Mouse (Mus musculus) hindbrain, embryonic 10.5 days (tissue): Measurements from ENCODE around the gene Acsf2. TPM values are rescaled to one million over a fixed set of nuclear protein-coding genes. Genes with fewer than 3 reads are reported as not detected.

Experiments
- DNase-seq: peaks from one replicate; pipeline ENCODE4 v3.0.0-alpha.2; 2017; ENCODE audit warnings: low spot score
- H3K27ac ChIP-seq: fragments of 300-500 bp; sonication (generic); 2 replicates; pipeline ENCODE4 v1.5.1; 2016; ENCODE audit warnings: mild to moderate bottlenecking, moderate library complexity
- H3K27me3 ChIP-seq: fragments of 300-500 bp; sonication (generic); 2 replicates; pipeline ENCODE4 v1.6.1; 2016; ENCODE audit warnings: mild to moderate bottlenecking; ENCODE audit not compliant: poor library complexity, insufficient read depth, severe bottlenecking
- H3K36me3 ChIP-seq: fragments of 300-500 bp; sonication (generic); 2 replicates; pipeline ENCODE4 v1.6.1; 2016; ENCODE audit warnings: mild to moderate bottlenecking, moderate library complexity
- H3K4me1 ChIP-seq: fragments of 300-500 bp; sonication (generic); replicated peaks from 2 replicates; pipeline ENCODE4 v1.6.1; 2016; ENCODE audit warnings: mild to moderate bottlenecking
- H3K4me3 ChIP-seq: fragments of 300-500 bp; sonication (generic); 2 replicates; pipeline ENCODE4 v1.5.1; 2016; ENCODE audit warnings: mild to moderate bottlenecking, moderate library complexity
- H3K9me3 ChIP-seq: fragments of 300-500 bp; sonication (generic); 2 replicates; pipeline ENCODE4 v1.6.1; 2016; ENCODE audit warnings: mild to moderate bottlenecking, moderate library complexity
- WGBS: fragments of 180-500 bp; shearing (Covaris S2); methylation state at CpG from one replicate; pipeline ENCODE4 v1.1.7; 2016; 5-methylcytosine and 5-hydroxymethylcytosine counted together
- polyA plus RNA-seq: library from polyadenylated mRNA; unstranded; fragments of >200 nt; fragmentation: Nextera tagmentation; extraction: Ambion mirVana; gene quantifications from 2 replicates; pipeline ENCODE4 v1.2.1, GENCODE M21; 2016

Gene Acsf2
- polyA plus RNA-seq, 1 experiment from 2014 or later, result 4.5 TPM

DNA sequence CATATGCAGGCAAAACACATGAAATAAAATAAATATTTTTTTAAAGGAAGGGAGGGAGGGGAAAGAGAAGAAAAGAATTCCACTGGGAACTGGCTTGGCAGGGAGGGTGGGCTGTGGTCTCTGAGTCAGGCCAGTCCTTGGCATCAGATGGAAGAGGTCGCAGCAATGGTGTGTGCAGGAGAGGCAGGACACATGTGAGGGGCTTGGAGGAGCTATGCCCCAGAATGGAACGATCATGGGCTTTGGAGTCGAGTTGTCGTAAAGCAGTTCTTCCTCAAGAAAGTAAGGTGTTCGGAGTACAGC is 51.3 kb downstream of the Acsf2 start:
- 90% methylated on average over 5 of the region's 5 CpGs for WGBS
- Histone ChIP-seq H3K4me1 (peaks cover 16% of the 10 kb centered on the region), H3K36me3 (no peaks in the 10 kb centered on the region), H3K27me3 (peaks cover 4% of the 10 kb centered on the region; the same call in 1 of the 2 replicates), H3K9me3 (0 out of 2 replicates have a peak, but pooled peaks cover 4% of the 10 kb centered on the region), H3K4me3 (no peak overlapping the region), H3K27ac (no peak overlapping the region)
- DNase-seq, result no peak

- DNase-seq, result no peak
- Histone ChIP-seq H3K27ac (peak overlapping the region; percentile 93; the same call in 1 of the 2 replicates), H3K9me3 (0 out of 2 replicates have a peak, but pooled peaks cover 4% of the 10 kb centered on the region), H3K27me3 (peaks cover 4% of the 10 kb centered on the region; the same call in 1 of the 2 replicates), H3K36me3 (no peaks in the 10 kb centered on the region), H3K4me1 (peaks cover 16% of the 10 kb centered on the region), H3K4me3 (no peak overlapping the region)
- 78% methylated on average over 10 of the region's 10 CpGs for WGBS
Observed at GRCm38 (mm10) chr11:94549691-94550441, 51.8 kb downstream of the Acsf2 start.

GRCm38 (mm10) chr11:94548888-94549690 is 52.6 kb downstream of the Acsf2 start, which contains the start of gene Rsad1:
TSS of gene Rsad1 (minus strand) at chr11:94549255.
- 4% methylated on average over 49 of the region's 49 CpGs for WGBS

DNA sequence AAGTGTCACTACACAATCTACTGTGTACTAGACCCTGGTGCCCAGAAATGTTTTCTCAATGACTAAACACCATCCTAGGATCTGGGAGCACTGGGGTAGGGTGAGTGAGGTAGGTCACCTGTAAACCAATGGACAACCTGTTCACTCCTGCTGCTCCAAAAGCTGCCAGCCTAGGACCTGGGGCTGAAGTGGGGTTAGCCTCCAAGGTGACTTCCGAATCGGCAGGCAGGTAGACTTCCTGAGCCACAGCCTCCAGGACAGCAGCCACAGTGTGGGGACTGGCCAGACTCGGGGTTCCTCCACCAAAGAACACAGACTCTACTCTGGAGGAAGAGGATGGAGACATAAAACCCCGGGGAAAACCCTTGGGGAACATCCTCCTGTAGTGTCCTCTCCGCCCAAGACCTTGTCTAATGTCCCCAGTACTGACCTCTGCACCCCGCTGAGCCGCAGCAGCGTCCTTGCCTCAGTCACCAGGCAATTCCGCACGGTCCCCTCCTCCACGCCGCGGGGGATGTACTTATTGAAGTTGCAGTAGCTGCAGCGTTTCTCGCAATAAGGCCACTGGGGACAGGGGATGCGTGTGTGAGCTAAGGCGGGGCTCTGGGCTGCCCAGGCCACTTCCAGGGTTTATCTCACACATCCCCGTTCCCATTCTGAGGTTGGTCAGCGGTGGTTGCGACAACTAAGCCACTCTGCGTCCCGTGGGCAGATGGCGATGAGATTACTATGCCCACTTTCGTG is 53.5 kb downstream of the Acsf2 start:
- Histone ChIP-seq H3K27me3 (peaks cover 4% of the 10 kb centered on the region; the same call in 1 of the 2 replicates), H3K4me3 (peak overlapping the region; percentile 65), H3K4me1 (peaks cover 25% of the 10 kb centered on the region), H3K9me3 (0 out of 2 replicates have a peak, but pooled peaks cover 4% of the 10 kb centered on the region), H3K36me3 (0 out of 2 replicates have a peak, but pooled peaks cover 4% of the 10 kb centered on the region), H3K27ac (peak overlapping the region; percentile 93)
- WGBS, result 14% methylated on average over 24 of the region's 24 CpGs
- DNase-seq, result peak; percentile 30

More at GRCm38 (mm10) chr11:94548888-94549690, 52.6 kb downstream of the Acsf2 start, which contains the start of gene Rsad1:
- peak; percentile 93 for DNase-seq
- H3K27me3 ChIP-seq, result peaks cover 4% of the 10 kb centered on the region; the same call in 1 of the 2 replicates
- H3K9me3 ChIP-seq, result 0 out of 2 replicates have a peak, but pooled peaks cover 4% of the 10 kb centered on the region
- peak within 1 kb of the TSS; percentile 93 for H3K27ac ChIP-seq
- H3K4me3 ChIP-seq, result peak within 1 kb of the TSS; percentile 65
- H3K36me3 ChIP-seq, result no peaks in the 10 kb centered on the region
- H3K4me1 ChIP-seq, result peaks cover 24% of the 10 kb centered on the region

GRCm38 (mm10) chr11:94547271-94547670 is 54.4 kb downstream of the Acsf2 start:
- no peak for DNase-seq
- Histone ChIP-seq H3K36me3 (peaks cover 13% of the 10 kb centered on the region; the same call in 1 of the 2 replicates), H3K9me3 (0 out of 2 replicates have a peak, but pooled peaks cover 4% of the 10 kb centered on the region), H3K4me1 (peaks cover 25% of the 10 kb centered on the region), H3K27me3 (peaks cover 4% of the 10 kb centered on the region; the same call in 1 of the 2 replicates), H3K4me3 (no peak overlapping the region), H3K27ac (no peak overlapping the region)
- WGBS, result 93% methylated on average over 6 of the region's 6 CpGs

DNA sequence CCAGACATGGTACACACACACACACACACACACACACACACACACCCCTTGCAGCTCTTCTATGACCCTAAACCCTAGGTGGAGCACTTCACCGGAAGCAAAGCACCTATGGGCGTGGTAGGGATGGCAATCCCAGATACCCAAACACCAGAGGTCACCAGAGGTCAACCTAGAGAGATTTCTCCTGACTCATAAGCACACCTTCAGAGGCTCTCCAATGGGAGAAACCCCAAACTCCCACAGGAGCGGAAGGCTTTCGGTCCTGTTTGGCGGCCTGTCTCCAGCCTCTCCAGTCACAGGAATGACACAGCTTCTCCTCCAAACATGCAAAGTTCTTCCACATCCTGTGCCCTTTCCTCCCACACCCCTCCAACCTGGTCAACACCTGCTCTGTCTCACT is 55.3 kb downstream of the Acsf2 start:
- Histone ChIP-seq H3K27ac (no peak overlapping the region), H3K36me3 (peaks cover 15% of the 10 kb centered on the region; the same call in 1 of the 2 replicates), H3K4me3 (no peak overlapping the region), H3K4me1 (peaks cover 25% of the 10 kb centered on the region), H3K27me3 (peaks cover 4% of the 10 kb centered on the region; the same call in 1 of the 2 replicates), H3K9me3 (0 out of 2 replicates have a peak, but pooled peaks cover 1% of the 10 kb centered on the region)
- no peak for DNase-seq
- WGBS, result 95% methylated on average over 5 of the region's 5 CpGs

- 55% methylated on average over 18 of the region's 18 CpGs for WGBS
- Histone ChIP-seq H3K9me3 (no peaks in the 10 kb centered on the region), H3K4me3 (peak overlapping the region; percentile 28), H3K27me3 (peaks cover 4% of the 10 kb centered on the region; the same call in 1 of the 2 replicates), H3K36me3 (peaks cover 15% of the 10 kb centered on the region; the same call in 1 of the 2 replicates), H3K27ac (peak overlapping the region; percentile 50), H3K4me1 (peaks cover 25% of the 10 kb centered on the region)
- no peak for DNase-seq
Observed at GRCm38 (mm10) chr11:94544422-94544821, 57.2 kb downstream of the Acsf2 start.

DNA sequence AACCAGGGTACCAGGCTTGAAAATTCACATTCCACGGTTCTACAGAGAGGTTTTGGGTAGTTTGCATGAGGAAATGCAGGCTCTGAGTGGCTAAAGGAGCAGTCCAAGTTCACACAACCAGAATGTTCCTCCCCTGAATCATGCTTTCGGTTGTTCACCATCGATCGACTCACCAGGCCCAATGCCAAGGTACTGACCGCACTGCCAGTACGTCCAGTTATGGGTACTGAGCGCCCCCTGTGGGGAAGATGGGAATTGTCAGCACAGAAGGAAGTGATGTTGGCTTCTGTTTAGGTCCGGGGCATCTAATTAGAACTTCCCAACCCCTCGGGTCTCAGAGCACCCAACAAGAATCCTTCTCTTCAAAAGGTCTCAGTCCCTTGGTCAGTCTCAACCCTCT is 57.7 kb downstream of the Acsf2 start:
- peaks cover 4% of the 10 kb centered on the region; the same call in 1 of the 2 replicates for H3K27me3 ChIP-seq
- 44% methylated on average over 9 of the region's 9 CpGs for WGBS
- peak overlapping the region; percentile 28; the same call in 1 of the 2 replicates for H3K4me3 ChIP-seq

GRCm38 (mm10) chr11:94543344-94543743 is 58.3 kb downstream of the Acsf2 start:
- H3K27ac ChIP-seq, result no peak overlapping the region
- peaks cover 15% of the 10 kb centered on the region; the same call in 1 of the 2 replicates for H3K36me3 ChIP-seq
- 81% methylated on average over 12 of the region's 12 CpGs for WGBS
- peaks cover 4% of the 10 kb centered on the region; the same call in 1 of the 2 replicates for H3K27me3 ChIP-seq
- peaks cover 18% of the 10 kb centered on the region for H3K4me1 ChIP-seq
- no peak overlapping the region for H3K4me3 ChIP-seq
- no peak for DNase-seq
- H3K9me3 ChIP-seq, result no peaks in the 10 kb centered on the region

More for the DNA sequence above, 57.7 kb downstream of the Acsf2 start:
- Histone ChIP-seq H3K27ac (0 out of 2 replicates have a peak overlapping the region, but pooled peaks have one; percentile 50), H3K4me1 (peaks cover 21% of the 10 kb centered on the region), H3K36me3 (peaks cover 15% of the 10 kb centered on the region; the same call in 1 of the 2 replicates), H3K9me3 (no peaks in the 10 kb centered on the region)
- peak; percentile 72 for DNase-seq

- Histone ChIP-seq H3K4me1 (peaks cover 13% of the 10 kb centered on the region), H3K9me3 (no peaks in the 10 kb centered on the region), H3K27me3 (no peaks in the 10 kb centered on the region; the same call in 1 of the 2 replicates), H3K4me3 (no peak overlapping the region), H3K27ac (no peak overlapping the region), H3K36me3 (peaks cover 15% of the 10 kb centered on the region; the same call in 1 of the 2 replicates)
- no peak for DNase-seq
- 84% methylated on average over 4 of the region's 4 CpGs for WGBS
Observed at GRCm38 (mm10) chr11:94542400-94542799, 59.3 kb downstream of the Acsf2 start.

DNA sequence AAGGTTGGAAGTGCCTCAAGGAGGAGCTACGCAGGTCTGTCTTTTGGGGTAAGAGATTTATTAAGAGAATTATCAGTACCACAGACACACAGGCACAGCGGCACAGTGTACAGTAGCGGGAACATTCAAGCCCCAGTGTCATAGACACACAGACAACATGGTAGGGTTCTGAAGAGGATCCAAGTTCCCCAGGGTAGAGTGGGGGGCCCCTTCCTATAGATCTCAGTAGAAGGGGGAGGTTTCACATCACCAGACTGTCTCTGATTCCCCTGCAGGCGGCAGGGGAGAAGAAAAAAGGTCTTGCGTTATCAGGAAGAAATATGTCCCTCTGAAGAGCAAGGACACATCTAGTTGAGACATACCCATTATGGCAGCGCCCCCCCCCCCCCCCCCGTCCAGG is 61.9 kb downstream of the Acsf2 start:
- Histone ChIP-seq H3K27ac (no peak overlapping the region), H3K27me3 (no peaks in the 10 kb centered on the region; the same call in 1 of the 2 replicates), H3K9me3 (no peaks in the 10 kb centered on the region), H3K36me3 (peaks cover 15% of the 10 kb centered on the region; the same call in 1 of the 2 replicates), H3K4me1 (peaks cover 11% of the 10 kb centered on the region), H3K4me3 (no peak overlapping the region)
- DNase-seq, result no peak
- 80% methylated on average over 7 of the region's 7 CpGs for WGBS
